Mouse (Mus musculus): ENCODE data around the gene Grin2b. TPM values are rescaled to one million over a fixed set of nuclear protein-coding genes. Genes with fewer than 3 reads are reported as not detected.
"Not testable (repeated sequence)": the region's sequence is repeated elsewhere in the genome, so short reads cannot be mapped to it uniquely, and the experiment has no call there.

The Grin2b gene
- polyA plus RNA-seq, 1 experiment: not detected

DNA sequence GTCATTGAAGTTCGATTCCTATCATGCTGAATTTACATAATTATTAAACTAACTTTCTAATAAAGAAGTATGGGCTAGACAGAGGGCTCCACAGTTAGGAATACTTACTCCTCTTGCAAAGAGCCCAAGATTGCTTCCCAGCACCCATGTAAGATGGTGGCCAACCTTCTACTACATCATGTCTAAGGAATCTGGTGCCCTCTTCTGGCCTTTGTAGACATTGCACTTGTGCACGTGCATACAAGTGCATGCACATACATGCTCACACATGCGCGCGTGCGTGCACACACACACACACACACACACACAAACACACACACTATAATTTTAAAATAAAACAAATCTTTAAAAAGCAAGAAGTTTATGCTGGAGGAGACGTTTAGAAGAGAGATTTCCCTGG, 481.8 kb downstream of the Grin2b start:
- no peak overlapping the region for H3ac ChIP-seq (ENCODE audit: control insufficient read depth, insufficient read length, low read depth)
- no peaks in the 10 kb centered on the region for H3K79me2 ChIP-seq (ENCODE audit: control insufficient read depth, insufficient read depth)
- H3K27me3 ChIP-seq (ENCODE audit: control insufficient read depth, insufficient read depth, insufficient read length): no peaks in the 10 kb centered on the region
- TF ChIP-seq FOSL1 (IDR thresholded peaks at IDR 0.05; ENCODE audit: insufficient read depth, low read length, poor library complexity, severe bottlenecking): no peak
- TF ChIP-seq MAX (IDR thresholded peaks at IDR 0.05): no peak
- TF ChIP-seq USF1 (IDR thresholded peaks at IDR 0.05; ENCODE audit: low read depth): no peak
- TF ChIP-seq MYOG (IDR thresholded peaks at IDR 0.05; ENCODE audit: control insufficient read depth, extremely low read depth, insufficient read length): no peak
- TF ChIP-seq CTCF (IDR thresholded peaks at IDR 0.05; ENCODE audit: control insufficient read depth, insufficient read depth, insufficient read length): no peak
- no peak for TF ChIP-seq MYOD1 (IDR thresholded peaks at IDR 0.05; ENCODE audit: control insufficient read depth, insufficient read length, low read depth)
- TF ChIP-seq CEBPB (IDR thresholded peaks at IDR 0.05; ENCODE audit: low read depth): no peak
- H3K79me3 ChIP-seq (ENCODE audit: low read depth): no peaks in the 10 kb centered on the region
- H3K36me3 ChIP-seq (ENCODE audit: control insufficient read depth, insufficient read depth): no peaks in the 10 kb centered on the region
- no peak overlapping the region for H3K4me3 ChIP-seq (ENCODE audit: insufficient read depth, poor library complexity, severe bottlenecking)

DNA sequence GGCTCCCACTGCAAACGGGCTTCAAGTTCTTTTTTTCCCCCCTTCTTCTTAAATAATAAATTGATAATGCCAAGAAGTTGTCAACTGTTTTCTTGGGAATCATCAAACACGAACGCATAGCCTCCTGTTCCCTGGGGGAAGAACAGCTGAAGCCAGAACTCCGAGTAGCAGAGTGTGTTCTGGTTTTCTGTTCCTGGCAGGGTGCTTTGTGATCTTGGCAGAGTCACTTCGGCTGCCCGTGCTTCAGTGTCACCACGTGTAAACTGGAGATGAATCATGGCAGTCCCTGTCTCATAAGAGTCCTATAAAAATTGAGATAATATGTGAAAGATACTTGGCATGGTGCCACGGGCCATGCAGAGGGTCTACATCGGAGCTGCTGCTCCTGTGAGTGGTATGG, 485.4 kb downstream of the Grin2b start:
- Histone ChIP-seq H3K4me3 (ENCODE audit: insufficient read depth, poor library complexity, severe bottlenecking) (no peak overlapping the region), H3K27me3 (ENCODE audit: control insufficient read depth, insufficient read depth, insufficient read length) (no peaks in the 10 kb centered on the region), H3K79me2 (ENCODE audit: control insufficient read depth, insufficient read depth) (no peaks in the 10 kb centered on the region), H3ac (ENCODE audit: control insufficient read depth, insufficient read length, low read depth) (no peak overlapping the region), H3K36me3 (ENCODE audit: control insufficient read depth, insufficient read depth) (no peaks in the 10 kb centered on the region), H3K79me3 (ENCODE audit: low read depth) (no peaks in the 10 kb centered on the region)
- no peak for TF ChIP-seq CEBPB (IDR thresholded peaks at IDR 0.05; ENCODE audit: low read depth)

DNA sequence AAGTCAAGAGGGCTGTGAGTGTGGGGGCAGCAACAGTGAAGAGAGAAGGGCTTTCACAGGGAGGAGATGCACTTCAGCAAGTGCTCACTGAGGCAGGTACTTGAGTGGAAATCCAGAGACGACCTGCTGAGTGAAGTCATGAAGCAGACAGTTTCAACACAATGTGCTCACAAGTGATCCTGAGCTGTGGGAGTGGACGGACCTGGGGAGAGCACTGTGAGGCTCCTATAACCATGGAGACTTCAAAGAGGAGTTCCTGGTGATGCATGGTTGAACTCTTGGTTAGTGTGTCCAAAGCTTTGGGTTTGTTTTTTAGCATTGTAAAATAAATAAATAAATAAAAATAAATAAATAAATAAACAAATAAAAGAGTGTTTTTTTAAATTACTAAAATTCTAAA, 489.1 kb downstream of the Grin2b start:
- no peaks in the 10 kb centered on the region for H3K79me2 ChIP-seq (ENCODE audit: control insufficient read depth, insufficient read depth)
- H3K79me3 ChIP-seq (ENCODE audit: low read depth): no peaks in the 10 kb centered on the region
- no peaks in the 10 kb centered on the region for H3K36me3 ChIP-seq (ENCODE audit: control insufficient read depth, insufficient read depth)
- TF ChIP-seq CTCF (IDR thresholded peaks at IDR 0.05; ENCODE audit: control insufficient read depth, insufficient read depth, insufficient read length) (no peak), MYOD1 (IDR thresholded peaks at IDR 0.05; ENCODE audit: control insufficient read depth, insufficient read length, low read depth) (no peak), FOSL1 (IDR thresholded peaks at IDR 0.05; ENCODE audit: insufficient read depth, low read length, poor library complexity, severe bottlenecking) (no peak), MAX (IDR thresholded peaks at IDR 0.05) (no peak)
- H3K4me3 ChIP-seq (ENCODE audit: insufficient read depth, poor library complexity, severe bottlenecking): no peak overlapping the region
- no peak overlapping the region for H3ac ChIP-seq (ENCODE audit: control insufficient read depth, insufficient read length, low read depth)
- no peaks in the 10 kb centered on the region for H3K27me3 ChIP-seq (ENCODE audit: control insufficient read depth, insufficient read depth, insufficient read length)

DNA sequence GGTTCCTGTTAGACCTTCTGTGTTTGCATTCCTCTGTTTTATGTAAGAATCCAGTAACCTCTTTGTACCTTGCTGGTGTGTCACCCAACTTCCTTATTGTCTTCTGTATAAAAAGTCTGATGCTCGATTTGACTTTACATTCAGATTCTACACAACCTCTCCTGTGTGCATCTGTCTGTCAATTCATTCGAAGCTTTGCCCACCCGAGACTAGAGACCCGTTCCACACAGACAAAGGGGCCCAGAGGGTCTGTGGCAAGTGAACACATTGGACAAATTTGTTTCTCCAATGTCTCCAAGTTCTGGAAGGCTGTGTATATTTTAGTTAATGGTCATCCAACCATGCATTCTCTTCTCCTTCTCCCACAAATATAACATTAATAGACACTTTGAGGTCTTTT, 491.9 kb downstream of the Grin2b start:
- not testable (repeated sequence) for H3K4me3 ChIP-seq (ENCODE audit: insufficient read depth, poor library complexity, severe bottlenecking); H3K79me3 ChIP-seq (ENCODE audit: low read depth); H3K79me2 ChIP-seq (ENCODE audit: control insufficient read depth, insufficient read depth); H3K27me3 ChIP-seq (ENCODE audit: control insufficient read depth, insufficient read depth, insufficient read length); H3K36me3 ChIP-seq (ENCODE audit: control insufficient read depth, insufficient read depth); H3ac ChIP-seq (ENCODE audit: control insufficient read depth, insufficient read length, low read depth)

DNA sequence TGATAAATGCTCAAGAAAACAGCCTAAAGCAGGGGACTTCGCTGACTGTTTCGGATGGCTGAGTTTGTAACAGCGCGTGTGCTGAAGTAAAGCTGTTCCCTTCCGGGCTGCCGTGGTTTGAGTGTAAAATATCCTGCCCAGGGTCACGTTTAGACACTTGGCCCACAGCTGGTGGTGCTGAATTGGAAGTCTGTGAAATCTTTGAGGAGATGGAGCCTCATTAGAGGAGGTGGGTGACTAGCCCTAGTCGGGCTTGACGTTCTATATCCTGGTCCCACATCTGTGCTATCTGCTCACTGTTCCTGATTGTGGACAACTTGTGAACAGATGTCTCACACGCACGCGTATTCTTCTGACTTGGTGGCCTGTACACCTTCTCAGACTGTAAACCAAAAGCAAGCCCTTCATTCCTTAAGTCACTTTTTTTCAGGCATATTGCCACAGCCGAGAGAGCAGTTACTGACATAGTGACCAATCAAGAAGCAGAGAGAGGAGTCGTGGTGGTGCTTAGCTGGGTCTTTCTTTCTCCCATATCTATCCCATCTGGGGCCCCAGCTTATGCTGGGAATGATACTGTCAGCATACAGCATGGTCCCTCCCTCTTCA, 493.1 kb downstream of the Grin2b start:
- H3ac ChIP-seq (ENCODE audit: control insufficient read depth, insufficient read length, low read depth): no peak overlapping the region
- H3K79me3 ChIP-seq (ENCODE audit: low read depth): no peaks in the 10 kb centered on the region
- H3K79me2 ChIP-seq (ENCODE audit: control insufficient read depth, insufficient read depth): no peaks in the 10 kb centered on the region
- TF ChIP-seq MYOG (IDR thresholded peaks at IDR 0.05; ENCODE audit: control insufficient read depth, extremely low read depth, insufficient read length): no peak
- TF ChIP-seq CEBPB (IDR thresholded peaks at IDR 0.05; ENCODE audit: low read depth): no peak
- no peak for TF ChIP-seq MAX (IDR thresholded peaks at IDR 0.05)
- TF ChIP-seq CTCF (IDR thresholded peaks at IDR 0.05; ENCODE audit: control insufficient read depth, insufficient read depth, insufficient read length): no peak
- no peak for TF ChIP-seq FOSL1 (IDR thresholded peaks at IDR 0.05; ENCODE audit: insufficient read depth, low read length, poor library complexity, severe bottlenecking)
- no peak for TF ChIP-seq USF1 (IDR thresholded peaks at IDR 0.05; ENCODE audit: low read depth)
- TF ChIP-seq MYOD1 (IDR thresholded peaks at IDR 0.05; ENCODE audit: control insufficient read depth, insufficient read length, low read depth): no peak
- H3K27me3 ChIP-seq (ENCODE audit: control insufficient read depth, insufficient read depth, insufficient read length): no peaks in the 10 kb centered on the region
- no peaks in the 10 kb centered on the region for H3K36me3 ChIP-seq (ENCODE audit: control insufficient read depth, insufficient read depth)
- no peak overlapping the region for H3K4me3 ChIP-seq (ENCODE audit: insufficient read depth, poor library complexity, severe bottlenecking)

DNA sequence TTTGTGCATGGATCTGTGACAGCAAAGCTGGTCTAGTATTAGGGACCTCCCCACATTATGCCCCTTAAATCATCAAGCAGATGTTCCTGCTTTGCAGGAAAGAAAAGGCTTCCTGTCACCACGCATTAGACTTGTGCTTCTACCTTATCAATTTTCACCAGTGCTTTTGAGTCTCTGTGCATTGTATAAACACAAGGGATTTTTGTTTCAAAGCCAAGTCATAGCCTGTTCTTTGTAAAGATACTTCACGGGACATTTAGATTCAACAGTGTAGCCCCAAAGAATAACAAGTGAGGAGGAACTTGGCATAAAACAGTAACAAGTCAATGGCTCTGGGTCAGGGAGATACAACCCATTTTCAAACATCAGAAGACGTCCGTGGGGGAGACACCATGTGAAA, 498.9 kb downstream of the Grin2b start:
- no peak overlapping the region for H3K4me3 ChIP-seq (ENCODE audit: insufficient read depth, poor library complexity, severe bottlenecking)
- TF ChIP-seq CEBPB (IDR thresholded peaks at IDR 0.05; ENCODE audit: low read depth) (no peak), MYOG (IDR thresholded peaks at IDR 0.05; ENCODE audit: control insufficient read depth, extremely low read depth, insufficient read length) (no peak), MYOD1 (IDR thresholded peaks at IDR 0.05; ENCODE audit: control insufficient read depth, insufficient read length, low read depth) (no peak), FOSL1 (IDR thresholded peaks at IDR 0.05; ENCODE audit: insufficient read depth, low read length, poor library complexity, severe bottlenecking) (no peak), USF1 (IDR thresholded peaks at IDR 0.05; ENCODE audit: low read depth) (no peak)
- no peak overlapping the region for H3ac ChIP-seq (ENCODE audit: control insufficient read depth, insufficient read length, low read depth)
- no peaks in the 10 kb centered on the region for H3K79me2 ChIP-seq (ENCODE audit: control insufficient read depth, insufficient read depth)
- peaks cover 6% of the 10 kb centered on the region for H3K27me3 ChIP-seq (ENCODE audit: control insufficient read depth, insufficient read depth, insufficient read length)
- no peaks in the 10 kb centered on the region for H3K36me3 ChIP-seq (ENCODE audit: control insufficient read depth, insufficient read depth)
- no peaks in the 10 kb centered on the region for H3K79me3 ChIP-seq (ENCODE audit: low read depth)
